Mouse (Mus musculus) intestine, embryonic 14.5 days (tissue): ENCODE data around the gene Fgfr1op. TPM values are rescaled to one million over a fixed set of nuclear protein-coding genes. Genes with fewer than 3 reads are reported as not detected.
A peak's percentile ranks its signal among the peaks of the same experiment; 100 is the strongest.
"Not testable (repeated sequence)": the region's sequence is repeated elsewhere in the genome, so short reads cannot be mapped to it uniquely, and the experiment has no call there.

Experiments
- ATAC-seq: fragments of 200-750 bp; cut with Nextera tagmentation; replicated peaks from 2 replicates; pipeline ENCODE4 v1.8.0; 2017; ENCODE audit warnings: low read depth, moderate number of reproducible peaks, moderate TSS enrichment, moderate library complexity; ENCODE audit not compliant: low FRiP score, low TSS enrichment
- DNase-seq: peaks from one replicate; pipeline ENCODE4 v3.0.0-alpha.2; 2018; ENCODE audit warnings: low spot score
- H3K27ac ChIP-seq: fragments of 300-500 bp; sonication (generic); 2 replicates; pipeline ENCODE4 v1.5.1; 2014; ENCODE audit warnings: low read depth, mild to moderate bottlenecking, control low read depth
- H3K27me3 ChIP-seq: fragments of 300-500 bp; sonication (generic); replicated peaks from 2 replicates; pipeline ENCODE4 v1.6.1; 2014; ENCODE audit warnings: low read length, control low read depth; ENCODE audit not compliant: control insufficient read depth, insufficient read depth
- H3K36me3 ChIP-seq: fragments of 300-500 bp; sonication (generic); 2 replicates; pipeline ENCODE4 v1.6.1; 2014; ENCODE audit warnings: low read length, control low read depth; ENCODE audit not compliant: control insufficient read depth, insufficient read depth
- H3K4me1 ChIP-seq: fragments of 300-500 bp; sonication (generic); replicated peaks from 2 replicates; pipeline ENCODE4 v1.6.1; 2014; ENCODE audit warnings: low read length, control low read depth, mixed read lengths; ENCODE audit not compliant: control insufficient read depth, insufficient read depth
- H3K4me2 ChIP-seq: fragments of 300-500 bp; sonication (generic); 2 replicates; pipeline ENCODE4 v1.6.1; 2014; ENCODE audit warnings: low read length
- H3K4me3 ChIP-seq: fragments of 300-500 bp; sonication (generic); 2 replicates; pipeline ENCODE4 v1.5.1; 2014; ENCODE audit warnings: low read depth, low read length, control low read depth, mixed read lengths
- H3K9ac ChIP-seq: fragments of 300-500 bp; sonication (generic); 2 replicates; pipeline ENCODE4 v1.6.1; 2014; ENCODE audit warnings: mild to moderate bottlenecking, low read length
- H3K9me3 ChIP-seq: fragments of 300-500 bp; sonication (generic); 2 replicates; pipeline ENCODE4 v1.6.1; 2016; ENCODE audit warnings: low read length, control low read depth; ENCODE audit not compliant: control insufficient read depth
- WGBS: fragments of 180-500 bp; shearing (Covaris S2); extraction: QIAGEN DNeasy Blood & Tissue Kit; methylation state at CpG from one replicate; pipeline ENCODE4 v1.1.7; 2014; 5-methylcytosine and 5-hydroxymethylcytosine counted together
- polyA plus RNA-seq: library from polyadenylated mRNA; unstranded; fragments of >200 nt; fragmentation: Nextera tagmentation; extraction: Ambion mirVana; gene quantifications from 2 replicates; pipeline ENCODE4 v1.2.1, GENCODE M21; 2014

The Fgfr1op gene
- 36.0 and 44.4 TPM in 2 replicates for polyA plus RNA-seq

- 1% methylated on average over 11 of the region's 55 CpGs for WGBS
- H3K27ac ChIP-seq = not testable (repeated sequence)
These were observed at the start of gene Fgfr1op for GRCm38 (mm10) chr17:8164701-8165607. Gene Fgfr1op, plus strand, starts transcription at chr17:8165501.

GRCm38 (mm10) chr17:8116378-8116777 lies 48.9 kb upstream of the Fgfr1op start:
- H3K4me2 ChIP-seq, H3K27me3 ChIP-seq, H3K9me3 ChIP-seq, H3K27ac ChIP-seq, H3K4me1 ChIP-seq, H3K9ac ChIP-seq, DNase-seq, ATAC-seq, H3K36me3 ChIP-seq, H3K4me3 ChIP-seq: not testable (repeated sequence)
- 81% methylated on average over 6 of the region's 11 CpGs for WGBS

More at GRCm38 (mm10) chr17:8164701-8165607, at the start of gene Fgfr1op:
- Histone ChIP-seq H3K4me2 (peak within 1 kb of the TSS; percentile 41), H3K9ac (peak within 1 kb of the TSS; percentile 48), H3K36me3 (peaks cover 14% of the 10 kb centered on the region), H3K4me3 (peak within 1 kb of the TSS; percentile 43)
- peak; percentile 96 for ATAC-seq
- H3K4me1 ChIP-seq, H3K27me3 ChIP-seq, H3K9me3 ChIP-seq, DNase-seq: not testable (repeated sequence)

GRCm38 (mm10) chr17:8116928-8117327 lies 48.4 kb upstream of the Fgfr1op start:
- not testable (repeated sequence) for H3K27me3 ChIP-seq, H3K9me3 ChIP-seq, H3K36me3 ChIP-seq, DNase-seq, ATAC-seq, H3K4me3 ChIP-seq, H3K4me1 ChIP-seq, H3K27ac ChIP-seq, H3K9ac ChIP-seq, H3K4me2 ChIP-seq
- WGBS = no CpG with 5 or more reads among the region's 6 CpGs

GRCm38 (mm10) chr17:8122974-8123373 lies 42.3 kb upstream of the Fgfr1op start:
- H3K4me3 ChIP-seq, H3K9me3 ChIP-seq, H3K4me1 ChIP-seq, DNase-seq, H3K9ac ChIP-seq, H3K36me3 ChIP-seq, H3K27me3 ChIP-seq, H3K4me2 ChIP-seq, H3K27ac ChIP-seq, ATAC-seq: not testable (repeated sequence)
- WGBS = no CpG with 5 or more reads among the region's 3 CpGs

- not testable (repeated sequence) for ATAC-seq, H3K9me3 ChIP-seq, H3K9ac ChIP-seq, H3K4me2 ChIP-seq, H3K4me1 ChIP-seq, H3K27me3 ChIP-seq, H3K36me3 ChIP-seq, H3K4me3 ChIP-seq, DNase-seq, H3K27ac ChIP-seq
- WGBS = no CpG with 5 or more reads among the region's 6 CpGs
These were observed 40.7 kb upstream of the Fgfr1op start for GRCm38 (mm10) chr17:8124586-8124985.

- H3K4me2 ChIP-seq, DNase-seq, H3K36me3 ChIP-seq, H3K9me3 ChIP-seq, H3K27me3 ChIP-seq, ATAC-seq, H3K9ac ChIP-seq, H3K4me1 ChIP-seq, H3K27ac ChIP-seq, H3K4me3 ChIP-seq: not testable (repeated sequence)
- no CpG with 5 or more reads among the region's 7 CpGs for WGBS
These were observed 36.8 kb upstream of the Fgfr1op start for GRCm38 (mm10) chr17:8128326-8128993.

- H3K9me3 ChIP-seq, ATAC-seq, H3K36me3 ChIP-seq, DNase-seq, H3K9ac ChIP-seq, H3K4me1 ChIP-seq, H3K27ac ChIP-seq, H3K4me2 ChIP-seq, H3K4me3 ChIP-seq, H3K27me3 ChIP-seq: not testable (repeated sequence)
- WGBS = 75% methylated on average over 9 of the region's 9 CpGs
These were observed 35.7 kb upstream of the Fgfr1op start for GRCm38 (mm10) chr17:8129578-8129977.

GRCm38 (mm10) chr17:8130849-8131248 lies 34.5 kb upstream of the Fgfr1op start:
- not testable (repeated sequence) for H3K9me3 ChIP-seq, H3K27ac ChIP-seq, DNase-seq, ATAC-seq, H3K9ac ChIP-seq, H3K4me3 ChIP-seq, H3K27me3 ChIP-seq, H3K4me2 ChIP-seq, H3K36me3 ChIP-seq, H3K4me1 ChIP-seq
- no CpG with 5 or more reads among the region's 6 CpGs for WGBS
